In the genomic region with DNA sequence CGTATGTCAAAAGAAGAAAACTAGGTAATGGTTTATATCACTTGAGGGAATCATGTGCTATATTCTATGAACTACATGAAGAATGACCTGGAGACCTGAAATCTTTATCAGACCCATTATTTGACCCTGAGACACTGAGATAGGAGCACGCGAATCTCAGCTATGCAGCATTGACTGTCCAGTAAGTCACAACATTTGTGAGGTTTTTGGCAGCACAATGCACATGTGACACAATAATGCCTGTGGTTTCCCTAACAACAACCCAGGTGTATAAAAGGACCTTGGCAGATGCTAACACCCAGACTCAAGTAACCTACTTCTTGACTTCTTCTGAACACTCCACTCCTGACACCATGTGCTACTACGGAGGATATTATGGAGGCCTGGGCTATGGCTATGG, we compare ENCODE assay signal across 43 mouse cellular contexts. TPM values are rescaled to one million over a fixed set of nuclear protein-coding genes. Genes with fewer than 3 reads are reported as not detected.
"Had no signal": no experiment of that assay in that cellular context is flagged by ENCODE, and none has a peak within 500 bp of the region (broad histone marks: within the 10 kb centered on the region; RNA-seq: fewer than 3 reads in every experiment).

A gene (plus strand): TSS at position 301 of the 400 bp plus-strand sequence.

- H3K4me2 ChIP-seq: heart, embryonic 11.5 days; heart, embryonic 12.5 days; heart, embryonic 13.5 days; heart, embryonic 15.5 days; hindbrain, embryonic 12.5 days; hindbrain, embryonic 13.5 days; hindbrain, embryonic 14.5 days; hindbrain, embryonic 15.5 days; intestine, embryonic 15.5 days; kidney, embryonic 15.5 days had no signal

- ATAC-seq: hindbrain, embryonic 16.5 days; hindbrain, postnatal 0 days; inflammation-experienced regulatory T-cells, adult 6 months; intestine, embryonic 15.5 days; intestine, embryonic 16.5 days; intestine, postnatal 0 days had no signal

- H3K4me1 ChIP-seq: heart, embryonic 10.5 days; heart, embryonic 12.5 days; heart, embryonic 13.5 days; heart, embryonic 15.5 days; hindbrain, embryonic 10.5 days; hindbrain, embryonic 12.5 days; hindbrain, embryonic 13.5 days; hindbrain, embryonic 15.5 days; intestine, embryonic 15.5 days; kidney, embryonic 15.5 days had no signal

- H3K9ac ChIP-seq: heart, embryonic 12.5 days; heart, embryonic 13.5 days; heart, embryonic 15.5 days; hindbrain, embryonic 12.5 days; hindbrain, embryonic 13.5 days; hindbrain, embryonic 14.5 days; hindbrain, embryonic 15.5 days; intestine, embryonic 15.5 days; kidney, embryonic 15.5 days had no signal

- H3K27ac ChIP-seq: heart, embryonic 10.5 days; heart, embryonic 13.5 days; heart, embryonic 15.5 days; hindbrain, embryonic 10.5 days; hindbrain, embryonic 12.5 days; hindbrain, embryonic 13.5 days; hindbrain, embryonic 14.5 days; hindbrain, embryonic 15.5 days; hindbrain, postnatal 0 days; intestine, embryonic 15.5 days; kidney, embryonic 15.5 days; kidney, postnatal 0 days; layer of hippocampus, adult 2 months had no signal

- H3K36me3 ChIP-seq: heart, embryonic 10.5 days; heart, embryonic 12.5 days; heart, embryonic 13.5 days; heart, embryonic 15.5 days; hindbrain, embryonic 10.5 days; hindbrain, embryonic 12.5 days; hindbrain, embryonic 13.5 days; hindbrain, embryonic 15.5 days; intestine, embryonic 15.5 days; kidney, embryonic 15.5 days had no signal

- H3K4me3 ChIP-seq: heart, embryonic 10.5 days; heart, embryonic 12.5 days; heart, embryonic 13.5 days; heart, embryonic 15.5 days; hindbrain, embryonic 10.5 days; hindbrain, embryonic 12.5 days; hindbrain, embryonic 13.5 days; hindbrain, embryonic 15.5 days; intestine, embryonic 15.5 days; kidney, embryonic 15.5 days; layer of hippocampus, adult 2 months had no signal

- H3K27me3 ChIP-seq: heart, embryonic 12.5 days; heart, embryonic 13.5 days; heart, embryonic 15.5 days; hindbrain, embryonic 12.5 days; hindbrain, embryonic 13.5 days; hindbrain, embryonic 15.5 days; intestine, embryonic 15.5 days; kidney, embryonic 15.5 days had no signal

- DNase-seq: heart, postnatal 10 days; heart, postnatal 14 days; heart, postnatal 36 days; heart, postnatal 4 days; kidney, adult 11 months; kidney, adult 18-20 months; kidney, adult 2 months; kidney, adult 8-10 months; kidney, adult 9 months; kidney, postnatal 10 days; kidney, postnatal 14 days; kidney, postnatal 25 days; kidney, postnatal 36 days; kidney, postnatal 4 days; layer of hippocampus, adult 9-11 months; layer of hippocampus, postnatal 36 days had no signal

- H3K9me3 ChIP-seq: heart, embryonic 15.5 days; hindbrain, embryonic 12.5 days; hindbrain, embryonic 13.5 days; hindbrain, embryonic 15.5 days; intestine, embryonic 15.5 days; kidney, embryonic 15.5 days had no signal

RNA-seq across cellular contexts. Expression of the gene that starts here (rescaled TPM):
- polyA plus RNA-seq: heart, embryonic 10.5 days; heart, embryonic 11.5 days; heart, embryonic 12.5 days; heart, embryonic 13.5 days; heart, embryonic 14.5 days; heart, embryonic 15.5 days; heart, embryonic 16.5 days; heart, postnatal 0 days; hindbrain, embryonic 10.5 days; hindbrain, embryonic 11.5 days; hindbrain, embryonic 12.5 days; hindbrain, embryonic 13.5 days; hindbrain, embryonic 14.5 days; hindbrain, embryonic 15.5 days; hindbrain, embryonic 16.5 days; hindbrain, postnatal 0 days; inflammation-experienced regulatory T-cells, adult 6 months; intestine, embryonic 14.5 days; intestine, embryonic 15.5 days; intestine, embryonic 16.5 days; intestine, postnatal 0 days; kidney, adult 2 months; kidney, embryonic 14.5 days; kidney, embryonic 15.5 days; kidney, embryonic 16.5 days; kidney, postnatal 0 days; large intestine, adult 2 months had no signal
